Mouse (Mus musculus) right cerebral cortex, postnatal 10 days (tissue): Measurements from ENCODE around the gene Bpifa6.

Source experiments
- DNase-seq, 2 experiments: peaks; one replicate each; pipeline ENCODE4 v3.0.0; 2021; ENCODE audit warnings: low spot score in 2 of 2

Gene Bpifa6

GRCm38 (mm10) chr2:154038932-154039331 lies 64.2 kb downstream of the Bpifa6 start:
- no peak for DNase-seq

- DNase-seq: no peak
These were observed 70.0 kb downstream of the Bpifa6 start for GRCm38 (mm10) chr2:154044743-154045142.
